Mouse (Mus musculus): ENCODE measurements around the gene Nol8. TPM values are rescaled to one million over a fixed set of nuclear protein-coding genes. Genes with fewer than 3 reads are reported as not detected.

Nol8 gene
- 1 to 10 TPM; 7.2 to 8.6 TPM for total RNA-seq (2023)

GRCm38 (mm10) chr13:49652481-49653179, at the start of gene Nol8, which contains the start of gene Cenpp:
Gene Nol8 (plus strand): TSS chr13:49653078.
Gene Cenpp (minus strand): TSS chr13:49652785.

DNA sequence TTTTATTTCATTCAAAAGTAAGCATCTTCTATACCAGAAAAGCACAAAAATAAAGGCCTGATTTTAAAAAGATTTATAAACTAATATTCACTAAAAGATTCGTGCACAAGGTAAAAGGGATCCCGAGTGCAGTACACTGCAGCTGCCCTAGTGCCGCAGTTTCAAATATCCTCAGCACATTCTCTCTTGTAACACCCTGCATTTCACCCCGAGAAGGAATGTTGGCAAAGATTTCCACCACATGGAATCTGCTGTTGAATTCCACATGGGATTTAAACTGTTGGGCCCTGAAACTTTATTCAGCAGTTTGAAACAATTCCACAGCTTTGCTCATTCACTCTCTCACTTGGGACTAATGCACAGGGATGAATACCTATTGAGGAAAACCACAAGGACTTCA, 45.2 kb upstream of the Nol8 start, which contains the start of gene Ogn:
TSS of gene Ogn (plus strand) at position 333 of the 400 bp plus-strand sequence.

DNA sequence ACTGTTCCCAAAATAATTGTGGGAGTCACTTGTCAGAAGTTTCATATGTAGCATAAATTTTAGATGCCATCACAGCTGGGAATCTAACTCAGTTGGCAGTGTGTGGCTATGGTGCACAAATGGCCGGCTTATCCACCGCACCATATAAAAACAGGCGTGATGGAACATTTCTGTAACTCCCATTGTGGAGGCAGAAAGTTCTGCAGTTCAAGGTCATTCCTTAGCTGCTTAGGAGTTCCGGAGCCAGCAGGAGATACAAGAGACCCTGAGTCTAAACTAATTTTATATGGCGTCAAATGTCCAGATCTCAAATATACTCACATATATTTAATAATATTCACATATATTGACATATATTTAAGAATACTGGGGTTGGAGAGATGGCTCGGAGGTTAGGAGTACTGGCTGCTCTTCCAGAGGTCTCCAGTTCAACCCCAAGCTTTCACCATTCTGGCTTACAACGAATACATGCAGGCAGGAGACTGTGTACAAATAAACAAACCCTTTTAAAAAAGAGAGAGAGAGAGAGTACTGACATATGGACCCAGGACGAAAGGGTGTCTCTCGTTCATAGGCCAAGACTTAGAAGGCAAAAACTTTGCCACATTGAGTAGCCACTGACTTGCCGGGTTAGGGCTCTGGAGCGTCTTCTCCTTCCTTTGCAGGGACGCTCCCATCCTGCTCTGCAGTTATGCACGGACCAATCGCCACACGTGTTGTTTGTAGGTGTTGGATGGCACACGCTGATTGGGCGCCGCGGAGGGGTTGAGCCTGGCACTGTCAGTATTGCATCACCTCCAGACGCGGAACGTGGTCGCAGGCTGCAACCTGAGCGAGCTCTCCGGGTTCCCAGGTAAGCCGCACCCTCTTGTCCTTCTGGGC, 28.7 kb downstream of the Nol8 start, which contains the start of gene Iars:
TSS of gene Iars (plus strand) at position 750 of the 882 bp plus-strand sequence.

Other genes starting within 250 kb of the Nol8 start
- gene Ippk, start 231.8 kb upstream of the Nol8 start, total RNA-seq (2023), result 1 to 10 TPM; 4.6 to 5.1 TPM
- gene Tes3-ps, start 159.8 kb upstream of the Nol8 start, total RNA-seq (2023), result 1 to 10 TPM in 1 of 2 experiments, under 1 TPM in 1; 0.88 to 1.0 TPM
- not detected for gene Ecm2, start 148.3 kb upstream of the Nol8 start, total RNA-seq (2023)
- gene Aspn, start 108.6 kb upstream of the Nol8 start, total RNA-seq (2023), result not detected
- gene Omd, start 70.6 kb upstream of the Nol8 start, total RNA-seq (2023), result under 1 TPM in 1 of 2 experiments, not detected in 1; 0.53 TPM
- gene Ogn, start 45.0 kb upstream of the Nol8 start, total RNA-seq (2023), result under 1 TPM in 1 of 2 experiments, not detected in 1; 0.15 TPM
- gene Cenpp, start 293 bp upstream of the Nol8 start, total RNA-seq (2023), result 1 to 10 TPM; 8.5 to 9.5 TPM
- 10 to 100 TPM; 34.4 to 37.9 TPM for gene Iars, start 29.0 kb downstream of the Nol8 start, total RNA-seq (2023)
- not detected for gene Gm30302, start 145.9 kb downstream of the Nol8 start, total RNA-seq (2023)